Mouse (Mus musculus) neural tube, embryonic 13.5 days (tissue): ENCODE data around the gene Gprc5c. TPM values are rescaled to one million over a fixed set of nuclear protein-coding genes. Genes with fewer than 3 reads are reported as not detected.

Experiments used
- ATAC-seq: fragments of 200-750 bp; cut with Nextera tagmentation; 2 replicates; pipeline ENCODE4 v1.8.0; 2017; ENCODE audit warnings: low read depth, mild to moderate bottlenecking, moderate TSS enrichment, moderate library complexity
- H3K27ac ChIP-seq: fragments of 300-500 bp; sonication (generic); replicated peaks from 2 replicates; pipeline ENCODE4 v1.5.1; 2015; ENCODE audit warnings: moderate library complexity, mild to moderate bottlenecking, inconsistent platforms
- H3K27me3 ChIP-seq: fragments of 300-500 bp; sonication (generic); 2 replicates; pipeline ENCODE4 v1.6.1; 2015; ENCODE audit warnings: mild to moderate bottlenecking, inconsistent platforms
- H3K36me3 ChIP-seq: fragments of 300-500 bp; sonication (generic); 2 replicates; pipeline ENCODE4 v1.6.1; 2015; ENCODE audit warnings: mild to moderate bottlenecking, inconsistent platforms
- H3K4me1 ChIP-seq: fragments of 300-500 bp; sonication (generic); replicated peaks from 2 replicates; pipeline ENCODE4 v1.6.1; 2015; ENCODE audit warnings: inconsistent platforms
- H3K4me2 ChIP-seq: fragments of 300-500 bp; sonication (generic); 2 replicates; pipeline ENCODE4 v1.6.1; 2015; ENCODE audit warnings: inconsistent platforms, mild to moderate bottlenecking, moderate library complexity
- H3K4me3 ChIP-seq: fragments of 300-500 bp; sonication (generic); 2 replicates; pipeline ENCODE4 v1.5.1; 2015; ENCODE audit warnings: mild to moderate bottlenecking, inconsistent platforms
- H3K9ac ChIP-seq: fragments of 300-500 bp; sonication (generic); 2 replicates; pipeline ENCODE4 v1.6.1; 2015; ENCODE audit warnings: moderate library complexity, mild to moderate bottlenecking, inconsistent platforms
- H3K9me3 ChIP-seq: fragments of 300-500 bp; sonication (generic); 2 replicates; pipeline ENCODE4 v1.6.1; 2016; ENCODE audit warnings: inconsistent platforms
- WGBS: fragments of 180-500 bp; shearing (Covaris S2); methylation state at CpG from one replicate; pipeline ENCODE4 v1.1.7; 2015; 5-methylcytosine and 5-hydroxymethylcytosine counted together
- polyA plus RNA-seq: library from polyadenylated mRNA; unstranded; fragments of >200 nt; fragmentation: Nextera tagmentation; extraction: Ambion mirVana; gene quantifications from 2 replicates; pipeline ENCODE4 v1.2.1, GENCODE M21; 2015

Gprc5c gene
- polyA plus RNA-seq: 14.2 and 15.6 TPM in 2 replicates

GRCm38 (mm10) chr11:114850452-114851268 lies at the start of gene Gprc5c:
Gene Gprc5c, plus strand, starts transcription at chr11:114851152.
- under 1% methylated on average over 33 of the region's 43 CpGs for WGBS
- Histone ChIP-seq H3K27me3 (peaks cover 66% of the 10 kb centered on the region), H3K36me3 (no peaks in the 10 kb centered on the region), H3K4me3 (peak within 1 kb of the TSS; percentile 59), H3K4me2 (peak within 1 kb of the TSS; percentile 98), H3K4me1 (peaks cover 34% of the 10 kb centered on the region), H3K9me3 (no peaks in the 10 kb centered on the region), H3K27ac (peak within 1 kb of the TSS; percentile 62), H3K9ac (peak within 1 kb of the TSS; percentile 72)
- peak; percentile 40; the same call in 1 of the 2 replicates for ATAC-seq

- no peak for ATAC-seq
- H3K36me3 ChIP-seq: no peaks in the 10 kb centered on the region
- no peaks in the 10 kb centered on the region for H3K9me3 ChIP-seq
- H3K9ac ChIP-seq: no peak overlapping the region
- no peak overlapping the region for H3K27ac ChIP-seq
- H3K27me3 ChIP-seq: no peaks in the 10 kb centered on the region
- peaks cover 33% of the 10 kb centered on the region for H3K4me1 ChIP-seq
- no peak overlapping the region for H3K4me3 ChIP-seq
- H3K4me2 ChIP-seq: no peak overlapping the region
- 94% methylated on average over 1 of the region's 1 CpGs for WGBS
These were observed 49.0 kb upstream of the Gprc5c start for GRCm38 (mm10) chr11:114801906-114802305.

GRCm38 (mm10) chr11:114802540-114803267 lies 48.2 kb upstream of the Gprc5c start:
- no peak for ATAC-seq
- Histone ChIP-seq H3K27ac (no peak overlapping the region), H3K4me2 (no peak overlapping the region), H3K36me3 (no peaks in the 10 kb centered on the region), H3K27me3 (no peaks in the 10 kb centered on the region), H3K9ac (no peak overlapping the region), H3K4me3 (no peak overlapping the region), H3K9me3 (no peaks in the 10 kb centered on the region), H3K4me1 (peaks cover 35% of the 10 kb centered on the region)
- 68% methylated on average over 15 of the region's 15 CpGs for WGBS

GRCm38 (mm10) chr11:114803990-114804389 lies 47.0 kb upstream of the Gprc5c start:
- Histone ChIP-seq H3K9ac (no peak overlapping the region), H3K4me3 (no peak overlapping the region), H3K4me1 (peaks cover 37% of the 10 kb centered on the region), H3K27me3 (no peaks in the 10 kb centered on the region), H3K9me3 (no peaks in the 10 kb centered on the region), H3K36me3 (no peaks in the 10 kb centered on the region), H3K27ac (no peak overlapping the region), H3K4me2 (no peak overlapping the region)
- ATAC-seq: no peak
- WGBS: 27% methylated on average over 8 of the region's 8 CpGs

GRCm38 (mm10) chr11:114807025-114807424 lies 43.9 kb upstream of the Gprc5c start:
- Histone ChIP-seq H3K4me2 (no peak overlapping the region), H3K36me3 (no peaks in the 10 kb centered on the region), H3K27me3 (no peaks in the 10 kb centered on the region), H3K4me1 (peaks cover 37% of the 10 kb centered on the region), H3K4me3 (no peak overlapping the region), H3K9ac (no peak overlapping the region), H3K27ac (peak overlapping the region; percentile 62), H3K9me3 (no peaks in the 10 kb centered on the region)
- 26% methylated on average over 2 of the region's 2 CpGs for WGBS
- no peak for ATAC-seq

- ATAC-seq: peak; percentile 60; the same call in 1 of the 2 replicates
- no peaks in the 10 kb centered on the region for H3K36me3 ChIP-seq
- H3K27ac ChIP-seq: peak overlapping the region; percentile 62; the same call in 1 of the 2 replicates
- no peak overlapping the region for H3K9ac ChIP-seq
- no peak overlapping the region for H3K4me2 ChIP-seq
- no peaks in the 10 kb centered on the region for H3K27me3 ChIP-seq
- WGBS: 24% methylated on average over 14 of the region's 14 CpGs
- H3K9me3 ChIP-seq: no peaks in the 10 kb centered on the region
- H3K4me3 ChIP-seq: no peak overlapping the region
- H3K4me1 ChIP-seq: peaks cover 31% of the 10 kb centered on the region
These were observed 43.1 kb upstream of the Gprc5c start for GRCm38 (mm10) chr11:114807686-114808427.

GRCm38 (mm10) chr11:114809371-114809770 lies 41.6 kb upstream of the Gprc5c start:
- H3K4me3 ChIP-seq: no peak overlapping the region
- WGBS: 79% methylated on average over 1 of the region's 1 CpGs
- H3K4me2 ChIP-seq: no peak overlapping the region
- ATAC-seq: no peak
- H3K9ac ChIP-seq: no peak overlapping the region
- H3K27ac ChIP-seq: no peak overlapping the region
- H3K36me3 ChIP-seq: no peaks in the 10 kb centered on the region
- no peaks in the 10 kb centered on the region for H3K27me3 ChIP-seq
- peaks cover 17% of the 10 kb centered on the region for H3K4me1 ChIP-seq
- H3K9me3 ChIP-seq: no peaks in the 10 kb centered on the region

- WGBS: 27% methylated on average over 4 of the region's 4 CpGs
- no peaks in the 10 kb centered on the region for H3K27me3 ChIP-seq
These were observed 40.6 kb upstream of the Gprc5c start for GRCm38 (mm10) chr11:114810344-114810743.

GRCm38 (mm10) chr11:114812731-114813240 lies 38.2 kb upstream of the Gprc5c start:
- H3K9ac ChIP-seq: no peak overlapping the region
- no peak overlapping the region for H3K4me3 ChIP-seq
- WGBS: 15% methylated on average over 6 of the region's 6 CpGs
- H3K9me3 ChIP-seq: no peaks in the 10 kb centered on the region
- peak; percentile 66 for ATAC-seq
- no peaks in the 10 kb centered on the region for H3K36me3 ChIP-seq
- H3K27me3 ChIP-seq: no peaks in the 10 kb centered on the region
- no peak overlapping the region for H3K27ac ChIP-seq
- H3K4me2 ChIP-seq: no peak overlapping the region
- peaks cover under 1% of the 10 kb centered on the region for H3K4me1 ChIP-seq

More at GRCm38 (mm10) chr11:114810344-114810743, 40.6 kb upstream of the Gprc5c start:
- ATAC-seq: no peak
- H3K9me3 ChIP-seq: no peaks in the 10 kb centered on the region
- no peaks in the 10 kb centered on the region for H3K36me3 ChIP-seq
- H3K9ac ChIP-seq: no peak overlapping the region
- no peak overlapping the region for H3K27ac ChIP-seq
- H3K4me1 ChIP-seq: peaks cover 14% of the 10 kb centered on the region
- H3K4me2 ChIP-seq: no peak overlapping the region
- no peak overlapping the region for H3K4me3 ChIP-seq

GRCm38 (mm10) chr11:114814873-114815592 lies 35.9 kb upstream of the Gprc5c start:
- peaks cover 6% of the 10 kb centered on the region for H3K4me1 ChIP-seq
- no peak overlapping the region for H3K9ac ChIP-seq
- ATAC-seq: no peak
- WGBS: 82% methylated on average over 11 of the region's 11 CpGs
- H3K27ac ChIP-seq: no peak overlapping the region
- H3K4me2 ChIP-seq: no peak overlapping the region
- H3K9me3 ChIP-seq: no peaks in the 10 kb centered on the region
- no peaks in the 10 kb centered on the region for H3K27me3 ChIP-seq
- H3K4me3 ChIP-seq: no peak overlapping the region
- H3K36me3 ChIP-seq: no peaks in the 10 kb centered on the region

- no peak overlapping the region for H3K9ac ChIP-seq
- H3K4me2 ChIP-seq: no peak overlapping the region
- no peaks in the 10 kb centered on the region for H3K27me3 ChIP-seq
- no peak for ATAC-seq
- no peaks in the 10 kb centered on the region for H3K9me3 ChIP-seq
- no peaks in the 10 kb centered on the region for H3K36me3 ChIP-seq
- no peak overlapping the region for H3K27ac ChIP-seq
- H3K4me1 ChIP-seq: peaks cover 6% of the 10 kb centered on the region
- WGBS: 94% methylated on average over 4 of the region's 4 CpGs
- no peak overlapping the region for H3K4me3 ChIP-seq
These were observed 34.0 kb upstream of the Gprc5c start for GRCm38 (mm10) chr11:114816934-114817333.
